Mouse (Mus musculus) kidney, embryonic 15.5 days (tissue): ENCODE measurements around the gene Ost4. TPM values are rescaled to one million over a fixed set of nuclear protein-coding genes. Genes with fewer than 3 reads are reported as not detected.

Experiments used
- ATAC-seq: fragments of 200-750 bp; cut with Nextera tagmentation; replicated peaks from 2 replicates; pipeline ENCODE4 v1.8.0; 2017; ENCODE audit warnings: moderate TSS enrichment; ENCODE audit not compliant: low FRiP score
- H3K27ac ChIP-seq: fragments of 300-500 bp; sonication (generic); 2 replicates; pipeline ENCODE4 v1.5.1; 2015; ENCODE audit warnings: mild to moderate bottlenecking, inconsistent platforms
- H3K27me3 ChIP-seq: fragments of 300-500 bp; sonication (generic); 2 replicates; pipeline ENCODE4 v1.6.1; 2015; ENCODE audit warnings: inconsistent platforms
- H3K36me3 ChIP-seq: fragments of 300-500 bp; sonication (generic); 2 replicates; pipeline ENCODE4 v1.6.1; 2015; ENCODE audit warnings: inconsistent platforms
- H3K4me1 ChIP-seq: fragments of 300-500 bp; sonication (generic); 2 replicates; pipeline ENCODE4 v1.6.1; 2015; ENCODE audit warnings: inconsistent platforms
- H3K4me2 ChIP-seq: fragments of 300-500 bp; sonication (generic); 2 replicates; pipeline ENCODE4 v1.6.1; 2015; ENCODE audit warnings: moderate library complexity, mild to moderate bottlenecking, inconsistent platforms
- H3K4me3 ChIP-seq: fragments of 300-500 bp; sonication (generic); replicated peaks from 2 replicates; pipeline ENCODE4 v1.5.1; 2015; ENCODE audit warnings: mild to moderate bottlenecking, inconsistent platforms
- H3K9ac ChIP-seq: fragments of 300-500 bp; sonication (generic); 2 replicates; pipeline ENCODE4 v1.6.1; 2015; ENCODE audit warnings: mild to moderate bottlenecking, inconsistent platforms
- H3K9me3 ChIP-seq: fragments of 300-500 bp; sonication (generic); replicated peaks from 2 replicates; pipeline ENCODE4 v1.6.1; 2016; ENCODE audit warnings: inconsistent platforms
- WGBS: fragments of 180-500 bp; shearing (Covaris S2); methylation state at CpG from one replicate; pipeline ENCODE4 v1.1.7; 2015; ENCODE audit warnings: mixed read lengths; 5-methylcytosine and 5-hydroxymethylcytosine counted together
- polyA plus RNA-seq: library from polyadenylated mRNA; unstranded; fragments of >200 nt; fragmentation: Nextera tagmentation; extraction: Ambion mirVana; gene quantifications from 2 replicates; pipeline ENCODE4 v1.2.1, GENCODE M21; 2015

Ost4 gene
- polyA plus RNA-seq, 1 experiment from 2014 or later: 491 TPM

DNA sequence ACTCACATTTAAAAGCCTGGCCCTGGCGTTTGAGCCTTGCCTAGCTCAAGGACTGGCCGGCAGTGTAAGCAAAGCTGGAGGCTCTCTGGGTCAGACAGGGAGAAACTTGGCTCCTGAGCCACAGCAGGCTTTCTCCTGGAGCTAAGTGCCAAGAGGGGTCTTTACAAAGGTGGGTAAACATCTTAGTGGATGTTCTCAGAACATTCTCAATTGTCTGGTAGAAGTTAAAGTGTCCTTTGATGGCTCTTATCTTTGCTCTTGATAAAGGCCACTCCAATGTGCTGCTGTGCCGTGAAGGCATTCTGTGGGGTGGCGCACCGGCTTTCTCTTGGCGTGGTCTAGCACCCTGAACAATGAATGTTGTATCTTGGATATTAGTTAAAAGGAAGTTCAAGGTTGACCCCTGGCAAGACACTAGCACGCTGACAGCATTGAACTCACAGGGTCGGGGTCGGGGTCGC, 15.0 kb upstream of the Ost4 start:
- WGBS: 69% methylated on average over 10 of the region's 10 CpGs
- H3K9ac ChIP-seq: peak overlapping the region; percentile 49; the same call in 1 of the 2 replicates
- peaks cover 42% of the 10 kb centered on the region for H3K36me3 ChIP-seq
- no peaks in the 10 kb centered on the region for H3K9me3 ChIP-seq
- no peak for ATAC-seq
- peak overlapping the region; percentile 75 for H3K4me2 ChIP-seq
- peaks cover 49% of the 10 kb centered on the region for H3K4me1 ChIP-seq
- H3K4me3 ChIP-seq: peak overlapping the region; percentile 57
- no peaks in the 10 kb centered on the region for H3K27me3 ChIP-seq
- H3K27ac ChIP-seq: peak overlapping the region; percentile 95; the same call in 1 of the 2 replicates

DNA sequence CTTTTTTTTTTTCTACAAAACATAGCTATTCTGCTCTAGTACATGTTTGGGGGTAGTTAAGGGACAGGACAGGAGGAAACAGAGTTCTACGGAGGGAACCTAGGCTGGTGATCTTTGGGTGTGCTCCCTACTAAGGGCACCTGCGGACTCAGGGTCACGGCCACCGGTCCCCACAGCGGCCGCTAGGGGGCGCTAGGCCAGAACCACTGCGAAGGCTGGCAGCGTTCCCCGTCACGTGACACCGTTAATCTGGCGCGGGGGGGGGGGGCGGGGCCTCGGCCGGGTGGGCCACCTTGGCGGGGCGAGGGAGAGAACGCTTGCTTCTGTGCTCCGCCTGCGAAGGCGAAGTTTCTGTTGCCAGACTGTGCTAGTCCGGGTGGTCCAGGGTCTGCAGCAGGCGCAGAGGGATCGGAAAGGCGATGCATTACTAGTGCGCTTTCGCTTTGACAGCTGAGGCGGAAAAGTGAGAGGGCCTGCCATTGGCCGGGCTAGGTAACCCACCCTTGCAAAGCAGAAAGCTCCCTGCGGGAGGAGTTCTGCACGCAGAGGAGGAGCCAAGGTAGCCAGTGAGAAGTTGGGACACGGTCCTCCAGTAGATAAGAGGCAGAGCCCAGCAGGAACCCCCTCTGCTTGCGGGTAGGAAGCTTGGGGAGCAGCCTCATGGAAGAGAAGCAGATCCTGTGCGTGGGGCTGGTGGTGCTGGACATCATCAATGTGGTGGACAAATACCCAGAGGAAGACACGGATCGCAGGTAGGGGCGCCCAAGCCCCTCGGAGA, 13.9 kb upstream of the Ost4 start, which contains the start of gene Khk:
Gene Khk (plus strand): TSS at position 176 of the 778 bp plus-strand sequence.
- peak within 1 kb of the TSS; percentile 95 for H3K27ac ChIP-seq
- no peaks in the 10 kb centered on the region for H3K27me3 ChIP-seq
- H3K4me3 ChIP-seq: peak within 1 kb of the TSS; percentile 57
- peak within 1 kb of the TSS; percentile 49 for H3K9ac ChIP-seq
- H3K36me3 ChIP-seq: peaks cover 51% of the 10 kb centered on the region
- H3K4me1 ChIP-seq: peaks cover 57% of the 10 kb centered on the region
- H3K9me3 ChIP-seq: no peaks in the 10 kb centered on the region
- H3K4me2 ChIP-seq: peak within 1 kb of the TSS; percentile 75
- WGBS: under 1% methylated on average over 38 of the region's 40 CpGs
- ATAC-seq: peak; percentile 87

DNA sequence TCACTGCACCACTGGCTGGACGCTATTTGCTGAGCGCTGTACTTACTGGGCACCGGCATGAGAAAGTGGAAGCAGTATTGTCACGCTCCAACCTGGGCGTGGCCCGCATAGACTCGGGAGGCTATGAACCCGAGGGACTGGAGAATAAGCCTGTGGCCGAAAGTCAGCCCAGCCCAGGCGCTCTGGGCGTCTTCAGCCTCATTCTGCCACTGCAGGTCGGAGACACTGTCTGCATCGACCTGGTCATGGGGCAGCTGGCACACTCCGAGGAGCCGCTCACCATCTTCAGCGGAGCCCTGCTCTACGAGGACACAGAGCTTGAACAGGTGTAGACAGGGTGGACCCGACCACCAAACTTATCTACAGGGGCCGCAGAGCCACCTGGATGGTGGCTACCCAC, 13.0 kb upstream of the Ost4 start:
- H3K4me3 ChIP-seq: 0 out of 2 replicates have a peak overlapping the region, but pooled peaks have one; percentile 57

DNA sequence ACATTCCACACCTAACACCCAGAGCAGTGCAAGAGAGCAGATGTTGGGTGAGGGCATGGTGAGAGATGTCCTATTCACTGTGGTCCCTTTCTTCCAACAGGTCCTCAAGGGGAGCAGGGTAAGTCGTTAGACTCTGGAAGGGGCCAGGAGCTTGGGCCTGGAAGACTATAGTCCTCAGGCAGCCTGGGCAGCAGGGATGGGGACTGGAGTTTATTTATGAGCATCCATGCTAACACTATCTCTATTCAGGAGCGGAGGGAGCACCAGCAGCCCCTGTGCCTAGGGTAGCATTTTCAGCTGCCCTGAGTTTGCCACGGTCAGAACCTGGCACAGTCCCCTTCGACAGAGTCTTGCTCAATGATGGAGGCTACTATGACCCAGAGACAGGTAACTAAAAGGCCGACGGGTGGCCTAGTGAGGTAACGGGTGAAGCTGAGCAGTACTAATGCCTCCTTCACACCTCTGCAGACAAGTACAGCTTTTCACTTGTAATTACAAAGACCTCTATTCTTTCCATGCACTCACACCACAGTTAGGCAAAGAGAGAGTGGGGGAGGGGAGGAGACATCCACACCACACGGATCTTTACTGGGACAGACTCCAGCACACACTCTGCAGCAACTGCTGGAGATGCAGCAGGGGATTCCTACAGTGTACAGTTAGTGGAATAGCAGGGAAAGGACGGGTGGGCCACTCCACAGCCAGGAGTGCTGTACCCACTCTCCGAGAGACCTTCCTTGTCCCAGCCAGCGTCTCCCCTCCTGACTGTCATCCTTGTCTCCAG, 12.4 kb upstream of the Ost4 start:
- peak overlapping the region; percentile 95; the same call in 1 of the 2 replicates for H3K27ac ChIP-seq
- H3K4me3 ChIP-seq: no peak overlapping the region
- H3K27me3 ChIP-seq: no peaks in the 10 kb centered on the region
- peaks cover 48% of the 10 kb centered on the region for H3K36me3 ChIP-seq
- peaks cover 69% of the 10 kb centered on the region for H3K4me1 ChIP-seq
- 68% methylated on average over 11 of the region's 11 CpGs for WGBS
- H3K9me3 ChIP-seq: no peaks in the 10 kb centered on the region
- H3K9ac ChIP-seq: no peak overlapping the region
- ATAC-seq: no peak
- peak overlapping the region; percentile 75; the same call in 1 of the 2 replicates for H3K4me2 ChIP-seq

More for the DNA sequence above, 13.0 kb upstream of the Ost4 start:
- Histone ChIP-seq H3K4me2 (peak overlapping the region; percentile 75), H3K36me3 (peaks cover 51% of the 10 kb centered on the region), H3K9ac (no peak overlapping the region), H3K4me1 (peaks cover 63% of the 10 kb centered on the region), H3K9me3 (no peaks in the 10 kb centered on the region), H3K27me3 (no peaks in the 10 kb centered on the region), H3K27ac (peak overlapping the region; percentile 95; the same call in 1 of the 2 replicates)
- WGBS: 68% methylated on average over 19 of the region's 19 CpGs
- ATAC-seq: no peak

DNA sequence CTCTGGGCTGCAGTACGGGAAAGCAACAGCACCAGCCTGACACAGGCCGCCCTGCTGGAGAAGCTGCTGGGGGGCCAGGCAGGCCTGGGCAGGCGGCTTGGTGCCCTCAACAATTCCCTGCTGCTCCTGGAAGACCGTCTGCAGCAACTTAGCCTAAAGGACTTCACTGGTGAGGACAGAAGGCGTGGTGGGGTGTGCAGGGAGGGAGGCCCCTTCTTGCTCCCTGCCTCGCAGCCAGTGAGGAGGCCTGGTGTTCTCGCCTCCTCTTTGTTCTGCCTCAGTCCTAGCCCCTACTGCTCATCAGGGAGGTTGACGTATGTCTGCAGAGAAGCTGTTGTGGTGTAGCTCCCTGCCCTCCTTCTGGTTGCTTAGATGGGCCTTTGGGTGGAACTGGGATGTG, 11.1 kb upstream of the Ost4 start:
- ATAC-seq: no peak
- no peak overlapping the region for H3K9ac ChIP-seq
- no peaks in the 10 kb centered on the region for H3K27me3 ChIP-seq
- WGBS: 85% methylated on average over 8 of the region's 8 CpGs
- peaks cover 45% of the 10 kb centered on the region for H3K36me3 ChIP-seq
- no peak overlapping the region for H3K4me2 ChIP-seq
- no peak overlapping the region for H3K27ac ChIP-seq
- no peaks in the 10 kb centered on the region for H3K9me3 ChIP-seq
- no peak overlapping the region for H3K4me3 ChIP-seq
- peaks cover 82% of the 10 kb centered on the region for H3K4me1 ChIP-seq

DNA sequence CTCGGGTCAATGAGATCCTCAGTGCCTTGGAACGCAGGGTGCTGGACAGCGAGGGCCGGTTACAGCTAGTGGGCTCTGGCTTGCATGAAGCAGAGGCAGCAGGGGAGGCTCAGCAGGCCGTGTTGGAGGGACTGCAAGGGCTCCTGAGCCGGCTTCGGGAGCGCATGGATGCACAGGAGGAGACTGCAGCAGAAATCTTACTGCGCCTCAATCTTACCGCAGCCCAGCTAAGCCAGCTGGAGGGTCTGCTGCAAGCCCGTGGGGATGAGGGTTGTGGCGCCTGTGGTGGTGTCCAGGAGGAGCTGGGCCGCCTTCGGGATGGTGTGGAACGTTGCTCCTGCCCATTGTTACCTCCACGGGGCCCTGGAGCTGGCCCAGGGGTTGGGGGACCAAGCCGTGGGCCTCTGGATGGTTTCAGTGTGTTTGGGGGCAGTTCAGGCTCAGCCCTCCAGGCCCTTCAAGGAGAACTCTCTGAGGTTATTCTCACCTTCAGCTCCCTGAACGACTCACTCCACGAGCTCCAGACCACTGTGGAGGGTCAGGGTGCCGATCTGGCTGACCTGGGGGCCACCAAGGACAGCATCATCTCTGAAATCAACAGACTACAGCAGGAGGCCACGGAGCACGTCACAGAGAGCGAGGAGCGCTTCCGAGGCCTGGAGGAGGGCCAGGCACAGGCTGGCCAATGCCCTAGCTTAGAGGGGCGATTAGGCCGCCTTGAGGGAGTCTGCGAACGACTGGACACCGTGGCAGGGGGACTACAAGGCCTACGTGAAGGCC, 10.5 kb upstream of the Ost4 start:
- Histone ChIP-seq H3K27ac (peak overlapping the region; percentile 9; the same call in 1 of the 2 replicates), H3K27me3 (no peaks in the 10 kb centered on the region), H3K36me3 (peaks cover 45% of the 10 kb centered on the region), H3K4me1 (peaks cover 88% of the 10 kb centered on the region), H3K9ac (no peak overlapping the region), H3K9me3 (no peaks in the 10 kb centered on the region), H3K4me3 (no peak overlapping the region), H3K4me2 (no peak overlapping the region)
- WGBS: 86% methylated on average over 31 of the region's 31 CpGs
- no peak for ATAC-seq

DNA sequence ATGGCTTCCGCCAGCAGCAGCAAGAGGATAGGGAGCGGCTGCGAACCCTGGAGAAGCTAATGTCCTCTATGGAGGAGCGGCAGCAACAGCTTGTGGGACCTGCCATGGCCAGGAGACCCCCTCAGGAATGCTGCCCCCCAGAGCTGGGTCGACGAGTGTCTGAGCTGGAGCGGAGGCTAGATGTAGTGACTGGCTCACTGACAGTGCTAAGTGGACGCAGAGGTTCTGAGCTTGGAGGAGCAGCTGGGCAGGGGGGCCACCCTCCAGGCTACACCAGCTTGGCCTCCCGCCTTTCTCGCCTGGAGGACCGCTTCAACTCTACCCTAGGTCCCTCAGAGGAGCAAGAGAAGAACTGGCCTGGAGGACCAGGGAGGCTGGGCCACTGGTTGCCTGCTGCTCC, 9.8 kb upstream of the Ost4 start:
- H3K27me3 ChIP-seq: no peaks in the 10 kb centered on the region
- H3K4me2 ChIP-seq: no peak overlapping the region
- WGBS: 91% methylated on average over 11 of the region's 11 CpGs
- peaks cover 88% of the 10 kb centered on the region for H3K4me1 ChIP-seq
- H3K27ac ChIP-seq: 0 out of 2 replicates have a peak overlapping the region, but pooled peaks have one; percentile 14
- no peak overlapping the region for H3K4me3 ChIP-seq
- no peak overlapping the region for H3K9ac ChIP-seq
- no peak for ATAC-seq
- peaks cover 45% of the 10 kb centered on the region for H3K36me3 ChIP-seq
- H3K9me3 ChIP-seq: no peaks in the 10 kb centered on the region

DNA sequence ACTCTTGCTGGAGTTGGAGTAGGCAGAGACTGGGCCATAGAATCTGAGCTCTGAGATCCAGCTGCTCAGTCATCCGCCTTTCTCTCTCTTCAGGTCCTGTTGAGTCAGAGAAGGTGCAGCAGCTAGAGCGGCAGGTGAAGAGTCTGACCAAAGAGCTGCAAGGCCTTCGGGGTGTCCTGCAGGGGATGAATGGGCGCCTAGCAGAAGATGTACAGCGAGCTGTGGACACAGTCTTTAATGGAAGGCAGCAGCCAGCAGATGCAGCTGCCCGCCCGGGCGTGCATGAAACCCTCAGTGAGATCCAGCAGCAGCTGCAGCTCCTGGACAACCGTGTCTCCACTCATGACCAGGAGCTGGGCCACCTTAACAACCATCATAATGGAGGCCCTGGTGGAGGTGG, 9.3 kb upstream of the Ost4 start:
- 94% methylated on average over 9 of the region's 9 CpGs for WGBS
- Histone ChIP-seq H3K4me3 (no peak overlapping the region), H3K9me3 (no peaks in the 10 kb centered on the region), H3K4me2 (peak overlapping the region; percentile 62; the same call in 1 of the 2 replicates), H3K27ac (no peak overlapping the region), H3K9ac (no peak overlapping the region), H3K36me3 (peaks cover 45% of the 10 kb centered on the region), H3K27me3 (no peaks in the 10 kb centered on the region), H3K4me1 (peaks cover 88% of the 10 kb centered on the region)
- no peak for ATAC-seq

DNA sequence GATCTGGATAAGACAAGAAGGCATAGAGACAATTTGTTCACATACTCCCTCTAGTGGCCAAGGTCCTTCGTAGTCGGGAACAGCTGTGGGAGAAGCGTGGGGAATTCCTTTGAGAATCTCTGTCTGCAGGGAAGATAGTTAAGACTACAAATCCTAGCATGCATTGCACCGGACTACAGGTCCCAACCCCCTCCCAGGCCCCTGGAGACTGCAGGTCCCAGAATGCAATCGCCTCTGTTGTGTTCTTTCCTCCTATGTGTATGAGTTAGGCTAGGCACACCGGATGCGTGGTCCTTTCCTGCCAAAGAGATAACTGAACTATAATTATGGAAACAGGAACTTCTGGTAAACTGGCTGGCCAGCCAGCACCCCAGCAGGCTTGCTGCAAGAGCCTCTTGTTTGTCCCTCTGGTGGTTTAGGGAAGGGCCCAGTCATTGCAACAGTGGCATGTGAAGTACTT, 8.4 kb upstream of the Ost4 start:
- Histone ChIP-seq H3K4me2 (peak overlapping the region; percentile 62), H3K27ac (peak overlapping the region; percentile 96), H3K27me3 (no peaks in the 10 kb centered on the region), H3K36me3 (peaks cover 43% of the 10 kb centered on the region), H3K9me3 (no peaks in the 10 kb centered on the region), H3K9ac (0 out of 2 replicates have a peak overlapping the region, but pooled peaks have one; percentile 31), H3K4me1 (peaks cover 90% of the 10 kb centered on the region), H3K4me3 (peak overlapping the region; percentile 56)
- 5% methylated on average over 7 of the region's 7 CpGs for WGBS
- ATAC-seq: peak; percentile 72

DNA sequence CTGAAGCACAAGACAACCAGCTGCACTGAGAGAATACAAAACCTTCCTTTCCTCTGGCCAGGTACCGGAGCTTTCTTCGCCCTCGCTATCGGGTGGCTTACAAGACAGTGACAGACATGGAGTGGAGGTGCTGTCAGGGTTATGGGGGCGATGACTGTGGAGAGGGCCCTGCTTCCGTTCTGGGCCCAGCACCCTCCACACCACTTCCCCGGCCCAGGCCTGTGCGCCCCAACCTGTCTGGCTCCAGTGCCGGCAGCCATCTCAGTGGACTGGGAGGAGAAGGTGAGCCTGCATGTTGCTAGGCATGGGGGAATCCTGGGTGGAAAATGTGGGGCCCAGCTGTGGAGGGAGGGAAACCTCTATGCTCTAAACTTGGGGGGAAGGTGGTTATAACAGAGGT, 7.9 kb upstream of the Ost4 start:
- Histone ChIP-seq H3K9ac (peak overlapping the region; percentile 64), H3K27ac (peak overlapping the region; percentile 96), H3K27me3 (no peaks in the 10 kb centered on the region), H3K4me3 (peak overlapping the region; percentile 56), H3K9me3 (no peaks in the 10 kb centered on the region), H3K4me1 (peaks cover 90% of the 10 kb centered on the region), H3K36me3 (peaks cover 38% of the 10 kb centered on the region), H3K4me2 (peak overlapping the region; percentile 62)
- peak; percentile 15 for ATAC-seq
- WGBS: 36% methylated on average over 9 of the region's 9 CpGs

DNA sequence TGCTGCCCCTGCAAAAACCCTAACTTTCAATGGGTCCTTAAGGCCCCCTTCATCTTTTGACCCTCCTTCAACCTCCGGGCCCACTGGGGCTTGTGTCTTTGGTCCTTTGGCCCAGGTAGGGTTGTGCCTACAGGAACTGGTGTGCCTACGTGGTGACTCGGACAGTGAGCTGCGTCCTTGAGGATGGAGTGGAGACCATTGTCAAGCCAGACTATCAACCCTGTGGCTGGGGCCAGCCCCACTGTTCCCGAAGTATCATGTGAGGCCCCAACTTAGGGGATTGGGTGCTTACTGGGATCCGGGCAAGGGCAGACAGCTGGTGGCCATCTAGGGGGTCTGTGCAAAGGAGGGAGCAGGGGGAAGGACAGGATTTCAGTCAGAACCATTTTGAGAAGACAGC, 7.3 kb upstream of the Ost4 start:
- no peaks in the 10 kb centered on the region for H3K9me3 ChIP-seq
- H3K27me3 ChIP-seq: no peaks in the 10 kb centered on the region
- peaks cover 32% of the 10 kb centered on the region for H3K36me3 ChIP-seq
- no peak for ATAC-seq
- WGBS: 40% methylated on average over 6 of the region's 6 CpGs
- H3K9ac ChIP-seq: peak overlapping the region; percentile 64
- H3K4me3 ChIP-seq: peak overlapping the region; percentile 56
- peak overlapping the region; percentile 62 for H3K4me2 ChIP-seq
- H3K27ac ChIP-seq: peak overlapping the region; percentile 96
- peaks cover 88% of the 10 kb centered on the region for H3K4me1 ChIP-seq
